Mouse (Mus musculus): Measurements from ENCODE around the gene Aldh16a1. TPM values are rescaled to one million over a fixed set of nuclear protein-coding genes. Genes with fewer than 3 reads are reported as not detected.
"Not testable (repeated sequence)": the region's sequence is repeated elsewhere in the genome, so short reads cannot be mapped to it uniquely, and the experiment has no call there.

Aldh16a1 gene
- total RNA-seq, 1 experiment from 2014 or later = 39.7 TPM

- no peak for ATAC-seq (ENCODE audit: extremely low read depth, insufficient number of reproducible peaks, low FRiP score, poor library complexity, severe bottlenecking)
These were observed 27.2 kb upstream of the Aldh16a1 start for GRCm38 (mm10) chr7:45181540-45181939.

GRCm38 (mm10) chr7:45180896-45181477 lies 26.6 kb upstream of the Aldh16a1 start, which contains the start of gene Pth2:
Gene Pth2, plus strand, starts transcription at chr7:45180995.
- no peak for ATAC-seq (ENCODE audit: extremely low read depth, insufficient number of reproducible peaks, low FRiP score, poor library complexity, severe bottlenecking)

- no peak for ATAC-seq (ENCODE audit: extremely low read depth, insufficient number of reproducible peaks, low FRiP score, poor library complexity, severe bottlenecking)
These were observed 25.1 kb upstream of the Aldh16a1 start, which contains the start of gene Gfy for GRCm38 (mm10) chr7:45179469-45179868. Gene Gfy, minus strand, starts transcription at chr7:45179569.

GRCm38 (mm10) chr7:45178550-45178949 lies 24.2 kb upstream of the Aldh16a1 start:
- ATAC-seq (ENCODE audit: extremely low read depth, insufficient number of reproducible peaks, low FRiP score, poor library complexity, severe bottlenecking) = no peak

- no peak for ATAC-seq (ENCODE audit: extremely low read depth, insufficient number of reproducible peaks, low FRiP score, poor library complexity, severe bottlenecking)
These were observed 22.0 kb upstream of the Aldh16a1 start for GRCm38 (mm10) chr7:45176356-45176755.

GRCm38 (mm10) chr7:45175929-45176328 lies 21.5 kb upstream of the Aldh16a1 start:
- no peak for ATAC-seq (ENCODE audit: extremely low read depth, insufficient number of reproducible peaks, low FRiP score, poor library complexity, severe bottlenecking)

GRCm38 (mm10) chr7:45175398-45175797 lies 21.0 kb upstream of the Aldh16a1 start:
- no peak for ATAC-seq (ENCODE audit: extremely low read depth, insufficient number of reproducible peaks, low FRiP score, poor library complexity, severe bottlenecking)

- ATAC-seq (ENCODE audit: extremely low read depth, insufficient number of reproducible peaks, low FRiP score, poor library complexity, severe bottlenecking) = no peak
These were observed 20.3 kb upstream of the Aldh16a1 start for GRCm38 (mm10) chr7:45174567-45175280.

GRCm38 (mm10) chr7:45173772-45174171 lies 19.4 kb upstream of the Aldh16a1 start:
- ATAC-seq (ENCODE audit: extremely low read depth, insufficient number of reproducible peaks, low FRiP score, poor library complexity, severe bottlenecking) = not testable (repeated sequence)

- no peak for ATAC-seq (ENCODE audit: extremely low read depth, insufficient number of reproducible peaks, low FRiP score, poor library complexity, severe bottlenecking)
These were observed 18.6 kb upstream of the Aldh16a1 start for GRCm38 (mm10) chr7:45172974-45173373.

- no peak for ATAC-seq (ENCODE audit: extremely low read depth, insufficient number of reproducible peaks, low FRiP score, poor library complexity, severe bottlenecking)
These were observed 15.1 kb upstream of the Aldh16a1 start for GRCm38 (mm10) chr7:45169495-45169894.

GRCm38 (mm10) chr7:45168656-45169055 lies 14.3 kb upstream of the Aldh16a1 start:
- ATAC-seq (ENCODE audit: extremely low read depth, insufficient number of reproducible peaks, low FRiP score, poor library complexity, severe bottlenecking) = no peak

GRCm38 (mm10) chr7:45167761-45168445 lies 13.5 kb upstream of the Aldh16a1 start:
- no peak for ATAC-seq (ENCODE audit: extremely low read depth, insufficient number of reproducible peaks, low FRiP score, poor library complexity, severe bottlenecking)

GRCm38 (mm10) chr7:45166950-45167401 lies 12.6 kb upstream of the Aldh16a1 start:
- ATAC-seq (ENCODE audit: extremely low read depth, insufficient number of reproducible peaks, low FRiP score, poor library complexity, severe bottlenecking) = no peak

- ATAC-seq (ENCODE audit: extremely low read depth, insufficient number of reproducible peaks, low FRiP score, poor library complexity, severe bottlenecking) = no peak
These were observed 11.3 kb upstream of the Aldh16a1 start for GRCm38 (mm10) chr7:45165701-45166100.

- no peak for ATAC-seq (ENCODE audit: extremely low read depth, insufficient number of reproducible peaks, low FRiP score, poor library complexity, severe bottlenecking)
These were observed 10.4 kb upstream of the Aldh16a1 start for GRCm38 (mm10) chr7:45164833-45165232.

GRCm38 (mm10) chr7:45163735-45164490 lies 9.5 kb upstream of the Aldh16a1 start, which contains the start of gene Slc17a7:
Gene Slc17a7, plus strand, starts transcription at chr7:45163949.
- ATAC-seq (ENCODE audit: extremely low read depth, insufficient number of reproducible peaks, low FRiP score, poor library complexity, severe bottlenecking) = no peak

- ATAC-seq (ENCODE audit: extremely low read depth, insufficient number of reproducible peaks, low FRiP score, poor library complexity, severe bottlenecking) = no peak
These were observed 8.7 kb upstream of the Aldh16a1 start for GRCm38 (mm10) chr7:45162996-45163615.

GRCm38 (mm10) chr7:45162551-45162950 lies 8.2 kb upstream of the Aldh16a1 start:
- ATAC-seq (ENCODE audit: extremely low read depth, insufficient number of reproducible peaks, low FRiP score, poor library complexity, severe bottlenecking) = no peak
